Mouse (Mus musculus) forebrain, embryonic 13.5 days (tissue): ENCODE results near the gene Obscn. TPM values are rescaled to one million over a fixed set of nuclear protein-coding genes. Genes with fewer than 3 reads are reported as not detected.
A peak's percentile ranks its signal among the peaks of the same experiment; 100 is the strongest.
"Not testable (repeated sequence)": the region's sequence is repeated elsewhere in the genome, so short reads cannot be mapped to it uniquely, and the experiment has no call there.

Experiments used
- ATAC-seq: fragments of 200-750 bp; cut with Nextera tagmentation; 2 replicates; pipeline ENCODE4 v1.8.0; 2017
- H3K27ac ChIP-seq: fragments of 300-500 bp; sonication (generic); 2 replicates; pipeline ENCODE4 v1.5.1; 2015; ENCODE audit warnings: inconsistent platforms, mild to moderate bottlenecking, moderate library complexity
- H3K27me3 ChIP-seq: fragments of 300-500 bp; sonication (generic); 2 replicates; pipeline ENCODE4 v1.6.1; 2015; ENCODE audit warnings: mild to moderate bottlenecking, inconsistent platforms
- H3K36me3 ChIP-seq: fragments of 300-500 bp; sonication (generic); 2 replicates; pipeline ENCODE4 v1.6.1; 2015; ENCODE audit warnings: mild to moderate bottlenecking, inconsistent platforms; ENCODE audit not compliant: poor library complexity, severe bottlenecking
- H3K4me1 ChIP-seq: fragments of 300-500 bp; sonication (generic); 2 replicates; pipeline ENCODE4 v1.6.1; 2015; ENCODE audit warnings: inconsistent platforms
- H3K4me2 ChIP-seq: fragments of 300-500 bp; sonication (generic); 2 replicates; pipeline ENCODE4 v1.6.1; 2015; ENCODE audit warnings: inconsistent platforms, mild to moderate bottlenecking, moderate library complexity
- H3K4me3 ChIP-seq: fragments of 300-500 bp; sonication (generic); 2 replicates; pipeline ENCODE4 v1.5.1; 2015; ENCODE audit warnings: mild to moderate bottlenecking, inconsistent platforms
- H3K9ac ChIP-seq: fragments of 300-500 bp; sonication (generic); 2 replicates; pipeline ENCODE4 v1.6.1; 2015; ENCODE audit warnings: mild to moderate bottlenecking, inconsistent platforms
- H3K9me3 ChIP-seq: fragments of 300-500 bp; sonication (generic); replicated peaks from 2 replicates; pipeline ENCODE4 v1.6.1; 2016; ENCODE audit warnings: inconsistent platforms
- WGBS: fragments of 180-500 bp; shearing (Covaris S2); methylation state at CpG from one replicate; pipeline ENCODE4 v1.1.7; 2015; 5-methylcytosine and 5-hydroxymethylcytosine counted together
- microRNA-seq: library from miRNA; unstranded; fragments of <30 nt; microRNA quantifications from one replicate; pipeline ENCODE4, GENCODE M21; 2016
- polyA plus RNA-seq: library from polyadenylated mRNA; unstranded; fragments of >200 nt; fragmentation: Nextera tagmentation; extraction: Ambion mirVana; gene quantifications from 2 replicates; pipeline ENCODE4 v1.2.1, GENCODE M21; 2015

Gene Obscn
- polyA plus RNA-seq, 1 experiment from 2014 or later: 0.04 TPM

- H3K9me3 ChIP-seq: not testable (repeated sequence)
- 0% methylated on average over 17 of the region's 17 CpGs for WGBS
- H3K4me1 ChIP-seq: peaks cover 60% of the 10 kb centered on the region
These were observed 182.1 kb downstream of the Obscn start for GRCm38 (mm10) chr11:58954170-58954419.

GRCm38 (mm10) chr11:58953351-58954169 lies 182.6 kb downstream of the Obscn start:
- no peaks in the 10 kb centered on the region for H3K9me3 ChIP-seq
- peak; percentile 20 for ATAC-seq
- H3K36me3 ChIP-seq: peaks cover 12% of the 10 kb centered on the region
- H3K4me1 ChIP-seq: peaks cover 55% of the 10 kb centered on the region
- WGBS: under 1% methylated on average over 33 of the region's 33 CpGs
- peak overlapping the region; percentile 95 for H3K4me3 ChIP-seq
- no peaks in the 10 kb centered on the region for H3K27me3 ChIP-seq
- H3K9ac ChIP-seq: peak overlapping the region; percentile 97
- peak overlapping the region; percentile 100 for H3K27ac ChIP-seq
- peak overlapping the region; percentile 91 for H3K4me2 ChIP-seq

More at GRCm38 (mm10) chr11:58954170-58954419, 182.1 kb downstream of the Obscn start:
- Histone ChIP-seq H3K4me3 (peak overlapping the region; percentile 95), H3K4me2 (peak overlapping the region; percentile 91), H3K27ac (peak overlapping the region; percentile 100), H3K36me3 (peaks cover 12% of the 10 kb centered on the region), H3K9ac (peak overlapping the region; percentile 97)
- peak; percentile 11; the same call in 1 of the 2 replicates for ATAC-seq
- H3K27me3 ChIP-seq: not testable (repeated sequence)

- peak overlapping the region; percentile 96 for H3K9ac ChIP-seq
- no peaks in the 10 kb centered on the region for H3K36me3 ChIP-seq
- peak overlapping the region; percentile 70 for H3K4me2 ChIP-seq
- no peaks in the 10 kb centered on the region for H3K27me3 ChIP-seq
- no peak overlapping the region for H3K4me3 ChIP-seq
- no peak for ATAC-seq
- no peaks in the 10 kb centered on the region for H3K9me3 ChIP-seq
- 55% methylated on average over 5 of the region's 5 CpGs for WGBS
- peaks cover 40% of the 10 kb centered on the region for H3K4me1 ChIP-seq
- H3K27ac ChIP-seq: peak overlapping the region; percentile 100
These were observed 185.0 kb downstream of the Obscn start for GRCm38 (mm10) chr11:58951210-58951609.

DNA sequence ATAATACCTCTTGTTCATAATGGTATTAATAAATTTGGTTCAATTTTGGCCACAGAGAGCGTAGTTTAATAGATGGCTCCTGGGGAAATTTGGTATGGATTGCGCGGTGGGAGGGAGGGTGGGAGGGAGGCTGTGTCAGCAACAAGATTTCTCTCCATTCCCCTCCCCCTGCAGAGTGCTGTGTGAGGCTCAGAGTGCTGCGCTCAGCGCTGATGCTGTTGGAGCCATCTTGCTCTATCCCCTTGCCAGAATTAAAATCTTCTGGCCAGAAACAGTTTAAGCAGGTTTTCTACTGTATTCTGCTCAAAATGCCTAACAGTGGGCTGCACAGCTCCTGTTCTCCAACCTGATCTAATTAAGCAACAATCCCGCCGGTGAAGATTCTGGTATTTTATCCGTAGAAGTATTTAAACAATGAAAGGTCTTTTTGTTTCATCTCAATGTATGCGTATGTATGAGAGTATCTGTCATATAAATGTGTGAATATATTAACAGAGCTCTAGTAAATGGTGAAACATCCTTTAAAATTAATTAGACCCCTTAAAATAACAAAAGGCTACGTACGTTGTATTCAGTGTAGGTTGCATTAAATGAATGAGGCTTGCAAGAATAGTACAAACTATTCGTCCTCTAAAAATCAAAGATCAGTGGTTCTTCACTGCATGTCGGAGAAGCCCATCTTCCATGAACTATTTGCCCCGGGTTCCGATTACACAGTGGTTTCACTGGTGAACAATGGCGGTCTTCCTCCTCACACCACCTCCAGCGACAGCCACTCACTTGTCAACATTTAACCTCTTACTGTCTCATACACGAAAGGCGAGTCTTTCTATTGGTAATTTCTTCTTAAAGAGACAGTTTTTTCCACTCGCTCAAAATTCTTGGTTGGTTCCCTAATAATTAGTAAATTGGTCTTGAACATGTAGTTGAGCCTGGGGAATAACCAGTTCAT lies 186.4 kb downstream of the Obscn start:
- Histone ChIP-seq H3K9me3 (no peaks in the 10 kb centered on the region), H3K27me3 (no peaks in the 10 kb centered on the region), H3K27ac (peak overlapping the region; percentile 100), H3K4me2 (peak overlapping the region; percentile 70), H3K4me1 (peaks cover 37% of the 10 kb centered on the region), H3K36me3 (no peaks in the 10 kb centered on the region), H3K4me3 (peak overlapping the region; percentile 70), H3K9ac (peak overlapping the region; percentile 96)
- 1% methylated on average over 20 of the region's 20 CpGs for WGBS
- ATAC-seq: peak; percentile 68

DNA sequence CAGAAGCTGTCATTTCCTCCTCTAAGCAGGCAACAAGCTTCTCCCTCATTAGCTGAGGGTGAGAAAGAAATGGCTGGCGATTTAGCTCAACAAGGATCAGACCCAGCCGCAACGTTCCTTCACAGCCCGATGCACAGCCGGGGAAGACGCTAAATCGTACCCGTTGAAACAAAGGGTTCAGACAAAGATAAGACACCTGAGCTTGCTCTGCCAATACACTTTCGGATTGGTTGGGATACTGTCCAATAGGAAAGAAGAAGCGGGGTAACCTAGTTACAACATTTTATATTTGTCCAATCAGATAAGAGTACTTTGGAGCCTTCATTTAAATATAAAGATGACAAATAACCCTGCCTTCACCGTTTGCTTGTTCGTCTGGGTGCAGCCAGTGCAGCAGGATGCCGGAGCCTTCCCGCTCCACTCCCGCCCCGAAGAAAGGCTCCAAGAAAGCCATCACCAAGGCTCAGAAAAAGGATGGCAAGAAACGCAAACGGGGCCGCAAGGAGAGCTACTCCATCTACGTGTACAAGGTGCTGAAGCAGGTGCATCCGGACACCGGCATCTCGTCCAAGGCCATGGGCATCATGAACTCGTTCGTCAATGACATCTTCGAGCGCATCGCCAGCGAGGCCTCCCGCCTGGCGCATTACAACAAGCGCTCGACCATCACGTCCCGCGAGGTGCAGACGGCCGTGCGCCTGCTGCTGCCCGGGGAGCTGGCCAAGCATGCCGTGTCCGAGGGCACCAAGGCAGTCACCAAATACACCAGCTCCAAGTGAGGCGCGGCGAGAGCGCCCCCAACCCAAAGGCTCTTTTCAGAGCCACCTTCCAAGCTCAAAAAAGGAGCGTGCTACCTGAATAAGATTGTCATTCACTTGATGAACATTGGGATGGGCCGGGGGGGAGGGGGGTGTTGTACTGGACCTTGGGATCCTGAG lies 187.4 kb downstream of the Obscn start, which contains the start of gene Hist3h2ba:
Gene Hist3h2ba, plus strand, starts transcription at position 379 of the 938 bp plus-strand sequence.
- no peaks in the 10 kb centered on the region for H3K9me3 ChIP-seq
- peak within 1 kb of the TSS; percentile 70 for H3K4me3 ChIP-seq
- H3K4me1 ChIP-seq: peaks cover 37% of the 10 kb centered on the region
- WGBS: under 1% methylated on average over 45 of the region's 48 CpGs
- H3K9ac ChIP-seq: peak within 1 kb of the TSS; percentile 96
- no peaks in the 10 kb centered on the region for H3K27me3 ChIP-seq
- peak within 1 kb of the TSS; percentile 70 for H3K4me2 ChIP-seq
- peak within 1 kb of the TSS; percentile 100 for H3K27ac ChIP-seq
- H3K36me3 ChIP-seq: no peaks in the 10 kb centered on the region
- ATAC-seq: peak; percentile 92

GRCm38 (mm10) chr11:58947798-58948528 lies 188.2 kb downstream of the Obscn start:
- H3K4me2 ChIP-seq: peak overlapping the region; percentile 70
- peak overlapping the region; percentile 70 for H3K4me3 ChIP-seq
- H3K27me3 ChIP-seq: no peaks in the 10 kb centered on the region
- H3K27ac ChIP-seq: peak overlapping the region; percentile 100
- peak overlapping the region; percentile 73 for H3K9ac ChIP-seq
- 9% methylated on average over 23 of the region's 23 CpGs for WGBS
- no peaks in the 10 kb centered on the region for H3K9me3 ChIP-seq
- no peaks in the 10 kb centered on the region for H3K36me3 ChIP-seq
- peak; percentile 67 for ATAC-seq
- peaks cover 34% of the 10 kb centered on the region for H3K4me1 ChIP-seq

DNA sequence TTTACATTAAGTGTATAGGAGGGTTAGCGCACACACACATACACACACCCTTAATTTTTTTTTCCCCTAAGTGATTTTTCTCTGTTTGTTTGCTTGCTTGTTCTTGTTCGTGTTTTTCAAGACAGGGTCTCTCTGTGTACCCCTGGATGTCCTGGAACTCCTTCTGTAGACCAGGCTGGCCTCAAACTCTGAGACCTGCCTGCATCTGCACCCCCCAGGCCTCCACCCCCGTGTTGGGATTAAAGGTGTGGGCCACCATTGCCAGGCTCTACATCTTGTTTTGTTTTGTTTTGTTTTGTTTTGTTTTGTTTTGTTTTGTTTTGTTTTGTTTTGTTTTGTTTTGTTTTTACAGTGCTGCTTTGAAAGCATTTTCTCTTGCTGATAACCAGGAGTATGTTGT lies 188.9 kb downstream of the Obscn start:
- peak overlapping the region; percentile 100 for H3K27ac ChIP-seq
- no peaks in the 10 kb centered on the region for H3K36me3 ChIP-seq
- peak overlapping the region; percentile 70; the same call in 1 of the 2 replicates for H3K4me3 ChIP-seq
- peak overlapping the region; percentile 73 for H3K9ac ChIP-seq
- no peak for ATAC-seq
- WGBS: 83% methylated on average over 3 of the region's 3 CpGs
- H3K4me2 ChIP-seq: peak overlapping the region; percentile 70
- no peaks in the 10 kb centered on the region for H3K9me3 ChIP-seq
- peaks cover 31% of the 10 kb centered on the region for H3K4me1 ChIP-seq
- H3K27me3 ChIP-seq: no peaks in the 10 kb centered on the region

Small RNA genes within 50 kb of the gene (microRNA-seq; reads per million reads assigned to microRNA genes)
- not detected for gene Gm44313

Other genes starting within 250 kb of the Obscn start
- 4.8 and 4.9 TPM in 2 replicates for gene Zfp39, start 232.2 kb downstream of the Obscn start, polyA plus RNA-seq
- not detected in 2 replicates for gene Btnl10, start 218.5 kb downstream of the Obscn start, polyA plus RNA-seq
- gene Rnf187, start 197.5 kb downstream of the Obscn start, polyA plus RNA-seq: 368 and 373 TPM in 2 replicates
- gene Hist3h2ba, start 187.5 kb downstream of the Obscn start, polyA plus RNA-seq: 315 and 321 TPM in 2 replicates
- gene Hist3h2a, start 181.7 kb downstream of the Obscn start, polyA plus RNA-seq: 126 and 132 TPM in 2 replicates
- 0.96 and 1.3 TPM in 2 replicates for gene Trim17, start 181.7 kb downstream of the Obscn start, polyA plus RNA-seq
- 19.4 and 22.9 TPM in 2 replicates for gene Trim11, start 158.3 kb downstream of the Obscn start, polyA plus RNA-seq
- gene Iba57, start 27.3 kb upstream of the Obscn start, polyA plus RNA-seq: 6.8 and 7.5 TPM in 2 replicates
- not detected in 2 replicates for gene Gjc2, start 46.8 kb upstream of the Obscn start, polyA plus RNA-seq
- gene Guk1, start 55.8 kb upstream of the Obscn start, polyA plus RNA-seq: 127 and 131 TPM in 2 replicates
- 103 TPM in 2 replicates for gene Mrpl55, start 66.1 kb upstream of the Obscn start, polyA plus RNA-seq
- gene 2310033P09Rik, start 71.9 kb upstream of the Obscn start, polyA plus RNA-seq: 32.3 and 35.1 TPM in 2 replicates
- gene Arf1, start 91.9 kb upstream of the Obscn start, polyA plus RNA-seq: 570 and 595 TPM in 2 replicates
- 2.3 and 3.4 TPM in 2 replicates for gene Wnt3a, start 154.3 kb upstream of the Obscn start, polyA plus RNA-seq
- 1.8 and 2.9 TPM in 2 replicates for gene Wnt9a, start 170.5 kb upstream of the Obscn start, polyA plus RNA-seq
- gene Prss38, start 239.3 kb upstream of the Obscn start, polyA plus RNA-seq: not detected in 2 replicates